Mouse (Mus musculus) neutrophil, adult 83 days (primary cell): ENCODE results near the gene Gm614. TPM values are rescaled to one million over a fixed set of nuclear protein-coding genes. Genes with fewer than 3 reads are reported as not detected.

ENCODE experiments used
- total RNA-seq, 2 experiments: library from RNA; stranded (reverse); gene quantifications; one replicate each; pipeline ENCODE4 v1.2.4; 2023

Gm614 gene
- 1 to 10 TPM; 1.3 to 3.4 TPM for total RNA-seq

GRCm38 (mm10) chrX:101263892-101264291 lies at the start of gene Gm614:
TSS of gene Gm614 (minus strand) at chrX:101263992.

GRCm38 (mm10) chrX:101299055-101299454 lies 35.3 kb upstream of the Gm614 start, which contains the start of gene Nlgn3:
TSS of gene Nlgn3 (plus strand) at chrX:101299168.

GRCm38 (mm10) chrX:101273875-101274738 lies 10.3 kb upstream of the Gm614 start, which contains the start of gene Med12:
TSS of gene Med12 (plus strand) at chrX:101274030.

GRCm38 (mm10) chrX:101268755-101269124 lies 4.9 kb upstream of the Gm614 start, which contains the start of gene Gm20489:
TSS of gene Gm20489 (minus strand) at chrX:101269023.

GRCm38 (mm10) chrX:101268025-101268754 lies 4.4 kb upstream of the Gm614 start, which contains the start of gene Il2rg:
TSS of gene Il2rg (minus strand) at chrX:101268255.

GRCm38 (mm10) chrX:101253952-101254729 lies 9.7 kb downstream of the Gm614 start, which contains the start of gene Foxo4:
TSS of gene Foxo4 (plus strand) at chrX:101254528.

GRCm38 (mm10) chrX:101221834-101222795 lies 41.7 kb downstream of the Gm614 start, which contains the start of gene Snx12:
TSS of gene Snx12 (minus strand) at chrX:101222563.

Other genes starting within 250 kb of the Gm614 start
- not detected for gene Tex11, start 204.3 kb downstream of the Gm614 start, total RNA-seq
- not detected for gene Slc7a3, start 178.0 kb downstream of the Gm614 start, total RNA-seq
- gene Snx12, start 41.4 kb downstream of the Gm614 start, total RNA-seq = 10 to 100 TPM; 32.6 to 49.2 TPM
- 10 to 100 TPM; 23.1 to 25.6 TPM for gene Foxo4, start 9.5 kb downstream of the Gm614 start, total RNA-seq
- 10 to 100 TPM; 31.6 to 32.8 TPM for gene Il2rg, start 4.3 kb upstream of the Gm614 start, total RNA-seq
- not detected for gene Gm20489, start 5.0 kb upstream of the Gm614 start, total RNA-seq
- 10 to 100 TPM; 55.6 to 59.1 TPM for gene Med12, start 10.0 kb upstream of the Gm614 start, total RNA-seq
- under 1 TPM in 1 of 2 experiments, not detected in 1; 0.46 TPM for gene Nlgn3, start 35.2 kb upstream of the Gm614 start, total RNA-seq
- gene Gjb1, start 112.4 kb upstream of the Gm614 start, total RNA-seq = not detected
- 10 to 100 TPM; 17.6 to 20.4 TPM for gene Zmym3, start 156.9 kb upstream of the Gm614 start, total RNA-seq
- gene Nono, start 165.3 kb upstream of the Gm614 start, total RNA-seq = 100 to 1,000 TPM; 126 to 152 TPM
- 1 to 10 TPM in 1 of 2 experiments, under 1 TPM in 1; 0.79 to 1.1 TPM for gene Itgb1bp2, start 185.1 kb upstream of the Gm614 start, total RNA-seq